Mouse (Mus musculus): ENCODE results near the gene Letmd1. TPM values are rescaled to one million over a fixed set of nuclear protein-coding genes. Genes with fewer than 3 reads are reported as not detected.
A peak's percentile ranks its signal among the peaks of the same experiment; 100 is the strongest.
"Not testable (repeated sequence)": the region's sequence is repeated elsewhere in the genome, so short reads cannot be mapped to it uniquely, and the experiment has no call there.

The Letmd1 gene
- total RNA-seq, 2 experiments from 2014 or later = 56.9 to 58.5 TPM

- DNase-seq (ENCODE audit: extremely low spot score in 1 of 2, low spot score in 1 of 2) = no peak
Measured at GRCm38 (mm10) chr15:100494647-100495046, 25.8 kb downstream of the Letmd1 start.

- peak; percentile 92 for DNase-seq (ENCODE audit: extremely low spot score in 1 of 2, low spot score in 1 of 2)
Measured at GRCm38 (mm10) chr15:100495102-100495501, 26.3 kb downstream of the Letmd1 start, which contains the start of gene Csrnp2. Gene Csrnp2 (minus strand): TSS chr15:100495488.

DNA sequence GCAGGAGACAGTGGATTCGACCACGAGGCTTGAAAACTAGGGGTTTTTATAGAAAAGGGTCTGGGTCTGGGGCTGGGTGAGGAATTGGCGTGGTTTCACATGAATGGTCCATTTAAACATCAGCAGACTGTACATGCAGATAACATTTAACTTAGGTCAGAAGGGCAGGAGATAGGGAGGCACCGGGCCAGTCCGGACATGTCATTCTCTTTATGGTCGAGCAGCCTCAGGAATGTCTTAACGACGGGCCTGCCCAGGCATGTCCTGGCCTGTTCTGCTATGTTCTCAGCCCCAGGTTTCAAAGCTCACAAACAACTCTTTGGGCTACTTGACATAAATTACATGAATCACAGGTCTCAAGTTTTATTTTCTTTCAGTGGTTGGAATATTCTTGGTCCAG is 30.7 kb downstream of the Letmd1 start:
- DNase-seq (ENCODE audit: extremely low spot score in 1 of 2, low spot score in 1 of 2) = not testable (repeated sequence)

GRCm38 (mm10) chr15:100508454-100509167 is 39.8 kb downstream of the Letmd1 start:
- DNase-seq (ENCODE audit: extremely low spot score in 1 of 2, low spot score in 1 of 2) = no peak

GRCm38 (mm10) chr15:100510072-100510471 is 41.2 kb downstream of the Letmd1 start:
- DNase-seq (ENCODE audit: extremely low spot score in 1 of 2, low spot score in 1 of 2) = no peak

DNA sequence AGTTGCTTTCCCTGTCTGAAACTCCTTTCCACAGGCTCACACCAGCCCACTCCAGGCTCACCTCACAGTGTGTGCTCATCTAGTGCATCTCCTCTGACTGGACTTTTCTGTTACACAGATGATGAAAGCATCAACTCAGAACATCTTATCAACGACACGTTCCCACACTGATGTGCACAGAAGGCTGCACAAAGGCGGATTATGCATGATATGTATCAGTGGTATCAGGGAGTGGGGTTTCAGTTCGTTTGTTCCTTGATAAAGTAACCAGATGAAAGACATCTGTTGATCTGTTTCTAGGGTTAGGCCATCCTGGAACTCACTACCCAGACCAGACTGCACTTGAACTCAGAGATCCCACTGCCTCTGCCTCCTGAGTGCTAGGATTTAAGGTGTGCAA is 44.6 kb downstream of the Letmd1 start:
- no peak for DNase-seq (ENCODE audit: extremely low spot score in 1 of 2, low spot score in 1 of 2)

DNA sequence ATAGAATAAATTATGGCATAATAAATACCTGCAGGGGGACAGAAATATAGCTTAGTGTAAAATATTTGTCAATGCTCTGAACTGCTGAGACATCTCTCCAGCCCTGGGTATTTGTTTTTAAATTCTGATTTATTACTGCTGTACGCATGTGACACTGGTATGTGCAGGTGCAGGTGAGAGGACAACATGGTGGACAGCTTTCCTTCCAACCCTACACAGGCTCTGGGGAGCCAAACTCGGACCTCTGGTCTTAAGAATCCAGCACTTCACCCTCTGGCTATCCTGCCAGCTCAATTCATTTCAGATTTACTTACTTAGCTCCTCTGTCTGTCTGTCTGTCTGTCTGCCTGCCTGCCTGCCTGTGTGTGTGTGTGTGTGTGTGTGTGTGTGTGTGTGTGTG is 46.3 kb downstream of the Letmd1 start:
- DNase-seq (ENCODE audit: extremely low spot score in 1 of 2, low spot score in 1 of 2) = no peak

GRCm38 (mm10) chr15:100520306-100520705 is 51.5 kb downstream of the Letmd1 start:
- no peak for DNase-seq (ENCODE audit: extremely low spot score in 1 of 2, low spot score in 1 of 2)

GRCm38 (mm10) chr15:100525405-100525804 is 56.6 kb downstream of the Letmd1 start:
- no peak for DNase-seq (ENCODE audit: extremely low spot score in 1 of 2, low spot score in 1 of 2)

GRCm38 (mm10) chr15:100527900-100528299 is 59.1 kb downstream of the Letmd1 start:
- no peak for DNase-seq (ENCODE audit: extremely low spot score in 1 of 2, low spot score in 1 of 2)

Other genes starting within 250 kb of the Letmd1 start
- gene Atf1, start 241.2 kb upstream of the Letmd1 start, total RNA-seq (2021) = 10 to 100 TPM; 19.3 to 24.3 TPM
- gene Tmprss12, start 188.2 kb upstream of the Letmd1 start, total RNA-seq (2021) = not detected
- 10 to 100 TPM; 31.0 to 35.0 TPM for gene Mettl7a1, start 164.9 kb upstream of the Letmd1 start, total RNA-seq (2021)
- gene Mettl7a3, start 134.1 kb upstream of the Letmd1 start, total RNA-seq (2021) = under 1 TPM; 0.23 to 0.32 TPM
- not detected for gene Methig1, start 115.9 kb upstream of the Letmd1 start, total RNA-seq (2021)
- gene Mettl7a2, start 115.8 kb upstream of the Letmd1 start, total RNA-seq (2021) = under 1 TPM; 0.31 to 0.79 TPM
- not detected for gene Higd1c, start 104.5 kb upstream of the Letmd1 start, total RNA-seq (2021)
- gene Gm5475, start 46.9 kb upstream of the Letmd1 start, total RNA-seq (2021) = not detected
- 10 to 100 TPM; 49.3 to 66.3 TPM for gene Slc11a2, start 44.0 kb upstream of the Letmd1 start, total RNA-seq (2021)
- gene Csrnp2, start 26.5 kb downstream of the Letmd1 start, total RNA-seq (2021) = 10 to 100 TPM; 27.0 to 27.9 TPM
- 10 to 100 TPM; 26.9 to 29.0 TPM for gene Tfcp2, start 83.0 kb downstream of the Letmd1 start, total RNA-seq (2021)
- 100 to 1,000 TPM in 1 of 2 experiments, 10 to 100 TPM in 1; 95.7 to 110 TPM for gene Pou6f1, start 131.0 kb downstream of the Letmd1 start, total RNA-seq (2021)
- 100 to 1,000 TPM; 116 to 120 TPM for gene Dazap2, start 146.3 kb downstream of the Letmd1 start, total RNA-seq (2021)
- gene Smagp, start 167.9 kb downstream of the Letmd1 start, total RNA-seq (2021) = 1 to 10 TPM in 1 of 2 experiments, under 1 TPM in 1; 0.98 to 1.8 TPM
- 1 to 10 TPM; 5.7 to 6.0 TPM for gene Bin2, start 200.5 kb downstream of the Letmd1 start, total RNA-seq (2021)
- gene Cela1, start 218.9 kb downstream of the Letmd1 start, total RNA-seq (2021) = 1 to 10 TPM; 1.6 to 1.8 TPM

Measured in layer of hippocampus, postnatal 25 days (tissue).